Mouse (Mus musculus) lung, adult 2 months (tissue): ENCODE results near the gene Catsperz. TPM values are rescaled to one million over a fixed set of nuclear protein-coding genes. Genes with fewer than 3 reads are reported as not detected.

Experiments used
- DNase-seq: peaks from one replicate; pipeline ENCODE4 v3.0.0; 2022
- H3K4me1 ChIP-seq: fragments of 200-500 bp; 2 replicates; pipeline ENCODE4 v1.6.1; 2011; ENCODE audit warnings: low read length; ENCODE audit not compliant: control insufficient read depth, insufficient read depth
- H3K4me3 ChIP-seq: fragments of 200-500 bp; replicated peaks from 2 replicates; pipeline ENCODE3; 2011; ENCODE audit warnings: low read depth, mild to moderate bottlenecking, control low read depth, low read length; ENCODE audit errors: extremely low read depth
- CTCF ChIP-seq: fragments of 200-500 bp; IDR thresholded peaks from 2 replicates; pipeline ENCODE4 v1.5.1; 2011; ENCODE audit warnings: mild to moderate bottlenecking, low read length, control low read depth; ENCODE audit not compliant: insufficient read depth
- POLR2A ChIP-seq: fragments of 200-500 bp; IDR thresholded peaks from 2 replicates; pipeline ENCODE4 v1.6.1; 2011; ENCODE audit warnings: low read depth, mild to moderate bottlenecking, control low read depth, low read length, borderline replicate concordance; ENCODE audit errors: extremely low read depth
- whole genome bisulfite sequencing: fragments of 180-500 bp; shearing (Covaris S2); methylation state at CpG from one replicate; pipeline ENCODE4 v1.1.7; 2018; 5-methylcytosine and 5-hydroxymethylcytosine counted together
- polyA plus RNA-seq: library from polyadenylated mRNA; depleted of rRNA; stranded (reverse); fragments of >200 nt; gene quantifications from 2 replicates; pipeline ENCODE4 v1.2.3, GENCODE M21; 2012

Catsperz gene
- polyA plus RNA-seq, 1 experiment: 0.49 TPM

GRCm38 (mm10) chr19:6919876-6920740 lies 5.1 kb downstream of the Catsperz start:
- DNase-seq: peak; percentile 46
- peaks cover 13% of the 10 kb centered on the region for H3K4me1 ChIP-seq
- WGBS: 48% methylated on average over 8 of the region's 8 CpGs
- TF ChIP-seq CTCF: no peak
- no peak for TF ChIP-seq POLR2A
- no peak overlapping the region for H3K4me3 ChIP-seq

GRCm38 (mm10) chr19:6919431-6919830 lies 5.7 kb downstream of the Catsperz start:
- DNase-seq: no peak
- H3K4me1 ChIP-seq: 0 out of 2 replicates have a peak, but pooled peaks cover 8% of the 10 kb centered on the region
- no peak overlapping the region for H3K4me3 ChIP-seq
- TF ChIP-seq CTCF (no peak), POLR2A (no peak)

- 85% methylated on average over 4 of the region's 4 CpGs for WGBS
- TF ChIP-seq CTCF (no peak), POLR2A (no peak)
- Histone ChIP-seq H3K4me3 (no peak overlapping the region), H3K4me1 (0 out of 2 replicates have a peak, but pooled peaks cover 8% of the 10 kb centered on the region)
- no peak for DNase-seq
Measured at GRCm38 (mm10) chr19:6918321-6918720, 6.9 kb downstream of the Catsperz start.

GRCm38 (mm10) chr19:6916496-6916895 lies 8.7 kb downstream of the Catsperz start:
- no peak for DNase-seq
- Histone ChIP-seq H3K4me3 (no peak overlapping the region), H3K4me1 (0 out of 2 replicates have a peak, but pooled peaks cover 5% of the 10 kb centered on the region)
- TF ChIP-seq CTCF: no peak
- no peak for TF ChIP-seq POLR2A
- 61% methylated on average over 4 of the region's 4 CpGs for WGBS

- no peak for DNase-seq
- TF ChIP-seq CTCF (no peak), POLR2A (no peak)
- Histone ChIP-seq H3K4me3 (no peak overlapping the region), H3K4me1 (0 out of 2 replicates have a peak, but pooled peaks cover 3% of the 10 kb centered on the region)
- 72% methylated on average over 4 of the region's 4 CpGs for WGBS
Measured at GRCm38 (mm10) chr19:6915276-6915675, 9.9 kb downstream of the Catsperz start.

GRCm38 (mm10) chr19:6914540-6914939 lies 10.6 kb downstream of the Catsperz start:
- H3K4me1 ChIP-seq: no peaks in the 10 kb centered on the region
- no peak overlapping the region for H3K4me3 ChIP-seq
- WGBS: 92% methylated on average over 9 of the region's 9 CpGs
- no peak for DNase-seq
- TF ChIP-seq POLR2A (no peak), CTCF (no peak)

GRCm38 (mm10) chr19:6913991-6914390 lies 11.2 kb downstream of the Catsperz start:
- TF ChIP-seq POLR2A (no peak), CTCF (no peak)
- Histone ChIP-seq H3K4me1 (no peaks in the 10 kb centered on the region), H3K4me3 (no peak overlapping the region)
- WGBS: 64% methylated on average over 11 of the region's 11 CpGs
- no peak for DNase-seq

GRCm38 (mm10) chr19:6913036-6913435 lies 12.1 kb downstream of the Catsperz start:
- no peak overlapping the region for H3K4me3 ChIP-seq
- TF ChIP-seq POLR2A: no peak
- WGBS: 69% methylated on average over 6 of the region's 6 CpGs
- peaks cover 4% of the 10 kb centered on the region for H3K4me1 ChIP-seq
- no peak for DNase-seq

- Histone ChIP-seq H3K4me1 (peaks cover 4% of the 10 kb centered on the region), H3K4me3 (no peak overlapping the region)
- TF ChIP-seq POLR2A (no peak), CTCF (no peak)
- no peak for DNase-seq
- 89% methylated on average over 15 of the region's 15 CpGs for WGBS
Measured at GRCm38 (mm10) chr19:6912205-6912970, 12.8 kb downstream of the Catsperz start.
